8 mouse cellular contexts compared by ENCODE assay signal in the genomic region with DNA sequence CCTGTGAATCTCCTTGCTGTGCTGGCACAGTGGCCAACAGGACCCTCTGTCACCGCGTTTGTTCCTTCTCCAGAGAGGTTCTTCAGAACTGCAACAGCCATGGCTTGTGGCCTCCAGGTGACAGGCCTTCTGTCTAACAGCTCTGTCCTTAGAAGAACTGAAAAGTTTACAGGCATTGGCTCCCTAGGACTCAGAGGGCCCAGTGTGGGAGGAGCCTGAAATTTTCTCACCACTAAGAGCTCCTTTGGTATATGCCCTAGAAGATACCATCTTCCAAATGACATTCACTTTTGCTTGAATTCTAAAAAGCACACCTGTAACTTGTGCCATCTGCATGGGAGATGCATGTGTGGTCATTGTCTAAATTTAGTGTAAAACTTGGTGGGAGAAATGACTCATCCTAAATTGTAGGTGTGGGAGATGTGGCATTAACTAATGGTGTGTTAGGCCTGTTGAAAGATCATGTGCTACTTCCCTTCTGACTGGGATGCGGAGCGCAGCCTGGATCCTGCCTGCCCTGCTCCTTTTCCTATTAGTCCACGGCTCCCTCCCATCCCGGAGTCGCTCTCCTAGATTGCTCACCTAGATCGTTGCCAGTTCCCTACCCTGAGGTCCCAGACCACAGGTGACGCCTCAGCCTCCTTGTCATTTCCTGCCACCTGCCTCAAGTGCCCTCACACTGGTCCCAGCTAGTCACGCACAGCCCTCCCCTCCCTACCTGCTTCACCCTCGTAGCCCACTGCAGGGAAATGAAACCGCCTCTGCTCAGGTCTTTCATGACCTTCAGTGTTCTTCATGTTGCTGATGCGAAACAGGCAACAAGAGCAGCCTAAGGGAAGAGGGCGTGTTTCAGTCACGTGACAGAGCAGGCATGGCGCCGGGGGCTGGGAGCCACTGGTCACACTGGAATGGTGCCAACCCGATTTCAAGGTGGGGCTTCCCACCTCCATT. TPM values are rescaled to one million over a fixed set of nuclear protein-coding genes. Genes with fewer than 3 reads are reported as not detected.
DNase-seq lines count a peak whose midpoint lies in the region; ATAC-seq and TF ChIP-seq lines count a peak whose summit lies in the region.

No protein-coding gene starts in this region.

- no peak overlapping the region for H3K4me3 ChIP-seq in cerebellum, adult 2 months (replicated peaks; ENCODE audit: insufficient read depth, low read depth, low read length)
- H3K4me3 ChIP-seq in neural tube, embryonic 12.5 days, result no peak overlapping the region

- no peaks in the 10 kb centered on the region for H3K27me3 ChIP-seq in cerebellum, adult 2 months (ENCODE audit: control insufficient read depth, insufficient read depth, low read length)
- no peaks in the 10 kb centered on the region for H3K27me3 ChIP-seq in neural tube, embryonic 12.5 days (replicated peaks)

- no peak for TF ChIP-seq CTCF in cerebellum, adult 2 months (IDR thresholded peaks at IDR 0.05; ENCODE audit: borderline replicate concordance, insufficient read depth, low read depth, low read length)

- peaks cover 53% of the 10 kb centered on the region for H3K4me1 ChIP-seq in cerebellum, adult 2 months (ENCODE audit: control insufficient read depth, insufficient read depth, low read length)
- H3K4me1 ChIP-seq in neural tube, embryonic 12.5 days, result peaks cover 76% of the 10 kb centered on the region

- H3K9ac ChIP-seq in neural tube, embryonic 12.5 days, result peak overlapping the region; percentile 36

- peak in 1 of 2 experiments; percentile 65 for DNase-seq in cerebellum, adult 2 months
- DNase-seq in cerebellum, postnatal 4 days (ENCODE audit: low spot score in 2 of 2), result no peak
- peak; percentile 65 for DNase-seq in R1 (ENCODE audit: low read depth, low spot score)
- DNase-seq in heart, postnatal 10 days, result peak; percentile 37 to 61
- DNase-seq in kidney, postnatal 36 days, result peak; percentile 69 to 75
- no peak for DNase-seq in layer of hippocampus, adult 8-10 months (ENCODE audit: low spot score in 2 of 2)
- no peak for DNase-seq in right cerebral cortex, postnatal 25 days

- TF ChIP-seq POLR2A in cerebellum, adult 2 months (IDR thresholded peaks at IDR 0.05; ENCODE audit: borderline replicate concordance, insufficient read depth, low read length), result no peak

- H3K36me3 ChIP-seq in neural tube, embryonic 12.5 days, result peaks cover 26% of the 10 kb centered on the region; the same call in 1 of the 2 replicates

- intact Hi-C loops in heart, postnatal 10 days (cut with DNase I), result no loop called here

- no peak for ATAC-seq in neural tube, embryonic 12.5 days (ENCODE audit: low FRiP score, low read depth)

- H3K9me3 ChIP-seq in neural tube, embryonic 12.5 days, result no peaks in the 10 kb centered on the region

- peak overlapping the region; percentile 46 for H3K4me2 ChIP-seq in neural tube, embryonic 12.5 days (replicated peaks)

- H3K27ac ChIP-seq in cerebellum, adult 2 months (ENCODE audit: insufficient read depth, low read length), result peak overlapping the region; percentile 31
- no peak overlapping the region for H3K27ac ChIP-seq in neural tube, embryonic 12.5 days

- 8% methylated on average over 18 of the region's 18 CpGs for WGBS in cerebellum, adult 2 months
- WGBS in neural tube, embryonic 12.5 days, result 74% methylated on average over 18 of the region's 18 CpGs

RNA-seq across cellular contexts. Expression of a gene that starts 20.2 kb away (rescaled TPM):
- polyA plus RNA-seq in cerebellum, adult 2 months (2012; rRNA removed), result 1.9 and 2.4 TPM in 2 replicates
- total RNA-seq in heart, postnatal 10 days (2021), result under 1 TPM; 0.12 to 0.29 TPM
- 0.46 and 0.54 TPM in 2 replicates for polyA plus RNA-seq in neural tube, embryonic 12.5 days (2016; fragmentation: Nextera tagmentation; extraction: Ambion mirVana)
- total RNA-seq in layer of hippocampus, adult 8-10 months (2022), result under 1 TPM; 0.13 to 0.53 (median 0.22) TPM

Comparison
In these comparisons a context has a peak if more than half of its experiments do, and no peak if none do; other contexts are left out.
1. DNase-seq: peak in R1 (single experiment), heart, postnatal 10 days (2 of 2) and kidney, postnatal 36 days (2 of 2); none in cerebellum, postnatal 4 days (0 of 2), layer of hippocampus, adult 8-10 months (0 of 2) and right cerebral cortex, postnatal 25 days (single experiment).